Mouse (Mus musculus) heart, adult 2 months (tissue): Measurements from ENCODE around the gene Plekha7. TPM values are rescaled to one million over a fixed set of nuclear protein-coding genes. Genes with fewer than 3 reads are reported as not detected.
A peak's percentile ranks its signal among the peaks of the same experiment; 100 is the strongest.

Source experiments
- DNase-seq, 2 experiments: peaks; one replicate each; pipeline ENCODE4 v3.0.0; 2021
- H3K27ac ChIP-seq: fragments of 200-600 bp; 2 replicates; pipeline ENCODE4 v1.8.1; 2022
- H3K27me3 ChIP-seq: fragments of 200-500 bp; 2 replicates; pipeline ENCODE4 v1.6.1; 2012; ENCODE audit warnings: mild to moderate bottlenecking, low read length, inconsistent platforms, mixed read lengths; ENCODE audit not compliant: control insufficient read depth, insufficient read depth
- H3K36me3 ChIP-seq: fragments of 200-500 bp; 2 replicates; pipeline ENCODE4 v1.6.1; 2012; ENCODE audit warnings: low read length, inconsistent platforms; ENCODE audit not compliant: control insufficient read depth, insufficient read depth
- H3K4me1 ChIP-seq: fragments of 200-500 bp; 2 replicates; pipeline ENCODE4 v1.6.1; 2011; ENCODE audit warnings: low read length; ENCODE audit not compliant: control insufficient read depth, insufficient read depth
- H3K4me3 ChIP-seq: fragments of 200-600 bp; 2 replicates; pipeline ENCODE4 v1.8.1; 2022
- H3K79me2 ChIP-seq: fragments of 200-500 bp; replicated peaks from 2 replicates; pipeline ENCODE4 v1.6.1; 2012; ENCODE audit warnings: mild to moderate bottlenecking, inconsistent platforms, low read length, moderate library complexity, mixed read lengths; ENCODE audit not compliant: control insufficient read depth, insufficient read depth
- H3K9ac ChIP-seq: fragments of 200-500 bp; 2 replicates; pipeline ENCODE4 v1.6.1; 2012; ENCODE audit warnings: low read depth, mild to moderate bottlenecking, control low read depth, inconsistent platforms, low read length, mixed read lengths
- CTCF ChIP-seq: fragments of 200-600 bp; IDR thresholded peaks from 2 replicates; pipeline ENCODE4 v1.8.1; 2022; ENCODE audit warnings: antibody characterized with exemption, mild to moderate bottlenecking, moderate library complexity
- EP300 ChIP-seq: fragments of 200-500 bp; IDR thresholded peaks from 2 replicates; pipeline ENCODE4 v1.6.1; 2011; ENCODE audit warnings: low read depth, low read length, control low read depth; ENCODE audit not compliant: insufficient read depth
- POLR2A ChIP-seq: fragments of 200-500 bp; IDR thresholded peaks from 2 replicates; pipeline ENCODE4 v1.6.1; 2011; ENCODE audit warnings: mild to moderate bottlenecking, low read depth, low read length, control low read depth; ENCODE audit not compliant: insufficient read depth
- WGBS: fragments of 180-500 bp; shearing (Covaris S2); methylation state at CpG from one replicate; pipeline ENCODE4 v1.1.7; 2018; 5-methylcytosine and 5-hydroxymethylcytosine counted together
- intact Hi-C: fragments of 180-260 bp; cut with DNase I; formaldehyde crosslinking; loops from one replicate; pipeline ENCODE4 v1.15.1; 2025
- polyA plus RNA-seq: library from polyadenylated mRNA; depleted of rRNA; stranded (reverse); fragments of >200 nt; gene quantifications from 2 replicates; pipeline ENCODE4 v1.2.3, GENCODE M21; 2012
- total RNA-seq, 2 experiments: library from RNA; stranded (reverse); gene quantifications; 2 replicates each; pipeline ENCODE4 v1.2.3; 2021

Gene Plekha7
- total and polyA plus RNA-seq, 3 experiments = 4.5 to 13.7 (median 6.3) TPM

GRCm38 (mm10) chr7:116252470-116252869 is 55.7 kb downstream of the Plekha7 start:
- Histone ChIP-seq H3K27ac (no peak overlapping the region), H3K9ac (no peak overlapping the region), H3K4me1 (no peaks in the 10 kb centered on the region), H3K27me3 (no peaks in the 10 kb centered on the region), H3K79me2 (no peaks in the 10 kb centered on the region), H3K36me3 (no peaks in the 10 kb centered on the region), H3K4me3 (no peak overlapping the region)
- intact Hi-C loops = no loop called here
- WGBS = 79% methylated on average over 4 of the region's 4 CpGs
- TF ChIP-seq EP300 = no peak
- no peak for TF ChIP-seq CTCF
- TF ChIP-seq POLR2A = no peak
- no peak for DNase-seq

- no peaks in the 10 kb centered on the region for H3K27me3 ChIP-seq
- TF ChIP-seq CTCF (no peak), EP300 (no peak), POLR2A (no peak)
- intact Hi-C loops = no loop called here
- 60% methylated on average over 3 of the region's 3 CpGs for WGBS
- DNase-seq = no peak
- H3K4me3 ChIP-seq = no peak overlapping the region
- H3K9ac ChIP-seq = no peak overlapping the region
- no peaks in the 10 kb centered on the region for H3K36me3 ChIP-seq
- H3K79me2 ChIP-seq = no peaks in the 10 kb centered on the region
- H3K4me1 ChIP-seq = peaks cover 3% of the 10 kb centered on the region
- no peak overlapping the region for H3K27ac ChIP-seq
These were observed 56.7 kb downstream of the Plekha7 start for GRCm38 (mm10) chr7:116251516-116251915.

- no peaks in the 10 kb centered on the region for H3K79me2 ChIP-seq
- no peak for TF ChIP-seq CTCF
- no peak for TF ChIP-seq POLR2A
- TF ChIP-seq EP300 = no peak
- no peak for DNase-seq
- H3K27ac ChIP-seq = no peak overlapping the region
- H3K9ac ChIP-seq = no peak overlapping the region
- no peaks in the 10 kb centered on the region for H3K36me3 ChIP-seq
- intact Hi-C loops = no loop called here
- no peak overlapping the region for H3K4me3 ChIP-seq
- no peaks in the 10 kb centered on the region for H3K27me3 ChIP-seq
- 92% methylated on average over 11 of the region's 11 CpGs for WGBS
- H3K4me1 ChIP-seq = peaks cover 3% of the 10 kb centered on the region
These were observed 59.6 kb downstream of the Plekha7 start for GRCm38 (mm10) chr7:116248536-116248935.

GRCm38 (mm10) chr7:116247377-116247729 is 60.8 kb downstream of the Plekha7 start:
- intact Hi-C loops = loop anchor here (1.0 kb wide), 1 partner anchor 86 kb away; no protein-coding TSS in a partner anchor
- no peak overlapping the region for H3K9ac ChIP-seq
- H3K4me3 ChIP-seq = no peak overlapping the region
- no peaks in the 10 kb centered on the region for H3K36me3 ChIP-seq
- H3K4me1 ChIP-seq = peaks cover 3% of the 10 kb centered on the region
- H3K79me2 ChIP-seq = no peaks in the 10 kb centered on the region
- peak; percentile 73 for TF ChIP-seq CTCF
- TF ChIP-seq POLR2A = no peak
- no peak for TF ChIP-seq EP300
- WGBS = 7% methylated on average over 7 of the region's 7 CpGs
- H3K27me3 ChIP-seq = no peaks in the 10 kb centered on the region
- DNase-seq = no peak
- no peak overlapping the region for H3K27ac ChIP-seq

GRCm38 (mm10) chr7:116246696-116247376 is 61.3 kb downstream of the Plekha7 start:
- Histone ChIP-seq H3K79me2 (no peaks in the 10 kb centered on the region), H3K27me3 (no peaks in the 10 kb centered on the region), H3K9ac (peak overlapping the region; percentile 10), H3K27ac (no peak overlapping the region; the same call in 1 of the 2 replicates), H3K4me1 (peaks cover 3% of the 10 kb centered on the region), H3K4me3 (peak overlapping the region; percentile 34), H3K36me3 (no peaks in the 10 kb centered on the region)
- DNase-seq = no peak
- TF ChIP-seq CTCF (no peak), EP300 (0 out of 2 replicates have a peak, but pooled peaks have one; percentile 17)
- WGBS = 6% methylated on average over 15 of the region's 15 CpGs
- intact Hi-C loops = loop anchor here (1.0 kb wide), 2 partner anchors 76 to 86 kb away; no protein-coding TSS in a partner anchor
